ENCODE assay signal across 10 mouse cellular contexts in genomic region chr9:43327182-43328129, GRCm38 (mm10). TPM values are rescaled to one million over a fixed set of nuclear protein-coding genes. Genes with fewer than 3 reads are reported as not detected.
DNase-seq lines count a peak whose midpoint lies in the region; ATAC-seq and TF ChIP-seq lines count a peak whose summit lies in the region.
"Had no signal": no experiment of that assay in that cellular context is flagged by ENCODE, and none has a peak within 500 bp of the region (broad histone marks: within the 10 kb centered on the region; RNA-seq: fewer than 3 reads in every experiment).

No protein-coding gene starts in this region.

- TF ChIP-seq CTCF in gastrocnemius, adult 2 months (IDR thresholded peaks at IDR 0.05): peak; percentile 50
- TF ChIP-seq CTCF in lung, postnatal 0 days (IDR thresholded peaks at IDR 0.05): peak; percentile 48

- 46% methylated on average over 21 of the region's 21 CpGs for WGBS in lung, postnatal 0 days

- ATAC-seq in lung, postnatal 0 days: no peak

- no peak overlapping the region for H3K27ac ChIP-seq in gastrocnemius, adult 2 months
- H3K27ac ChIP-seq in lung, postnatal 0 days (ENCODE audit: low read length): no peak overlapping the region
- H3K27ac ChIP-seq: heart, embryonic 10.5 days; liver, embryonic 15.5 days had no signal

- no peaks in the 10 kb centered on the region for H3K4me1 ChIP-seq in lung, postnatal 0 days (ENCODE audit: insufficient read depth, low read depth, low read length)
- H3K4me1 ChIP-seq: liver, embryonic 15.5 days had no signal

- no peak for DNase-seq in gastrocnemius, adult 2 months
- no peak for DNase-seq in gastrocnemius, postnatal 14 days
- DNase-seq in lung, postnatal 0 days (ENCODE audit: low spot score): no peak
- DNase-seq in lung, postnatal 25 days (ENCODE audit: low spot score): no peak
- DNase-seq in forelimb bud, embryonic 11.5 days (ENCODE audit: low read depth, low spot score): peak; percentile 37
- peak; percentile 55 for DNase-seq in testis, postnatal 10 days (ENCODE audit: low spot score)
- no peak for DNase-seq in spleen, postnatal 36 days (ENCODE audit: low spot score in 2 of 2)
- DNase-seq in cerebellum, postnatal 36 days: no peak

- no peaks in the 10 kb centered on the region for H3K27me3 ChIP-seq in lung, postnatal 0 days (replicated peaks; ENCODE audit: insufficient read depth, low read length)
- H3K27me3 ChIP-seq: liver, embryonic 15.5 days had no signal

- no peaks in the 10 kb centered on the region for H3K36me3 ChIP-seq in lung, postnatal 0 days (ENCODE audit: insufficient read depth, low read length)
- H3K36me3 ChIP-seq: heart, embryonic 10.5 days; liver, embryonic 15.5 days had no signal

- no peak overlapping the region for H3K9ac ChIP-seq in lung, postnatal 0 days (replicated peaks; ENCODE audit: low read depth)
- H3K9ac ChIP-seq: liver, embryonic 15.5 days had no signal

- no peak for TF ChIP-seq EP300 in lung, postnatal 0 days (IDR thresholded peaks at IDR 0.05)

- no peak overlapping the region for H3K4me2 ChIP-seq in lung, postnatal 0 days (replicated peaks; ENCODE audit: low read depth, low read length)
- H3K4me2 ChIP-seq: liver, embryonic 15.5 days had no signal

- H3K9me3 ChIP-seq in lung, postnatal 0 days (ENCODE audit: low read length): no peaks in the 10 kb centered on the region
- H3K9me3 ChIP-seq: heart, embryonic 10.5 days; liver, embryonic 15.5 days had no signal

- H3K4me3 ChIP-seq in gastrocnemius, adult 2 months: no peak overlapping the region
- H3K4me3 ChIP-seq in lung, postnatal 0 days (ENCODE audit: low read depth, low read length): no peak overlapping the region
- H3K4me3 ChIP-seq: heart, embryonic 10.5 days; liver, embryonic 15.5 days had no signal

- intact Hi-C loops in gastrocnemius, adult 2 months (cut with DNase I): no loop called here
- intact Hi-C loops in gastrocnemius, postnatal 14 days (cut with DNase I; ENCODE audit: low total_unique reads): no loop called here

RNA-seq across cellular contexts. Expression of gene Trim29, which starts 16.8 kb away (rescaled TPM):
- total RNA-seq in gastrocnemius, adult 2 months (2021): not detected
- under 1 TPM; 0.08 to 0.16 TPM for total RNA-seq in gastrocnemius, postnatal 14 days (2021)
- 0.87 and 1.1 TPM in 2 replicates for polyA plus RNA-seq in lung, postnatal 0 days (2015; fragmentation: Nextera tagmentation; extraction: Ambion mirVana)

Comparison
In these comparisons a context has a peak if more than half of its experiments do, and no peak if none do; other contexts are left out.
1. DNase-seq: peak in forelimb bud, embryonic 11.5 days (single experiment) and testis, postnatal 10 days (single experiment); none in gastrocnemius, adult 2 months (single experiment), gastrocnemius, postnatal 14 days (single experiment), lung, postnatal 0 days (single experiment), lung, postnatal 25 days (single experiment), spleen, postnatal 36 days (0 of 2) and cerebellum, postnatal 36 days (0 of 2).